Mouse (Mus musculus) E14TG2a.4 (cell line): ENCODE data around the gene Slc22a17.

Experiments used
- CTCF ChIP-seq: conservative IDR thresholded peaks from 2 replicates; pipeline ENCODE4 v1.5.1; 2014; ENCODE audit warnings: low read length
- NANOG ChIP-seq: IDR thresholded peaks from 2 replicates; pipeline ENCODE4 v1.6.1; 2014; ENCODE audit warnings: borderline replicate concordance, low read length, mixed read lengths

GRCm38 (mm10) chr14:54870861-54871260 lies 42.1 kb downstream of the Slc22a17 start, which contains the start of gene Homez:
- TF ChIP-seq CTCF (no peak), NANOG (no peak)
